Mouse (Mus musculus): ENCODE data around the gene Cygb. TPM values are rescaled to one million over a fixed set of nuclear protein-coding genes. Genes with fewer than 3 reads are reported as not detected.

Cygb gene
- polyA plus RNA-seq, 1 experiment, result 3.4 TPM

- Histone ChIP-seq H3K4me3 (replicated peaks; ENCODE audit: control insufficient read depth, low read depth, low read length) (peak overlapping the region; percentile 12), H3K27ac (ENCODE audit: control insufficient read depth, insufficient read depth, low read depth, low read length, poor library complexity) (no peak overlapping the region), H3K4me1 (ENCODE audit: control insufficient read depth, insufficient read depth, low read length) (peaks cover 2% of the 10 kb centered on the region; the same call in 1 of the 2 replicates)
- WGBS, result 16% methylated on average over 7 of the region's 7 CpGs
- no peak for TF ChIP-seq POLR2A (IDR thresholded peaks at IDR 0.05; ENCODE audit: borderline replicate concordance, control insufficient read depth, low read depth, low read length)
- no peak for TF ChIP-seq CTCF (IDR thresholded peaks at IDR 0.05; ENCODE audit: control insufficient read depth, insufficient read depth, low read length)
Observed at GRCm38 (mm10) chr11:116672595-116672994, 18.5 kb upstream of the Cygb start.

DNA sequence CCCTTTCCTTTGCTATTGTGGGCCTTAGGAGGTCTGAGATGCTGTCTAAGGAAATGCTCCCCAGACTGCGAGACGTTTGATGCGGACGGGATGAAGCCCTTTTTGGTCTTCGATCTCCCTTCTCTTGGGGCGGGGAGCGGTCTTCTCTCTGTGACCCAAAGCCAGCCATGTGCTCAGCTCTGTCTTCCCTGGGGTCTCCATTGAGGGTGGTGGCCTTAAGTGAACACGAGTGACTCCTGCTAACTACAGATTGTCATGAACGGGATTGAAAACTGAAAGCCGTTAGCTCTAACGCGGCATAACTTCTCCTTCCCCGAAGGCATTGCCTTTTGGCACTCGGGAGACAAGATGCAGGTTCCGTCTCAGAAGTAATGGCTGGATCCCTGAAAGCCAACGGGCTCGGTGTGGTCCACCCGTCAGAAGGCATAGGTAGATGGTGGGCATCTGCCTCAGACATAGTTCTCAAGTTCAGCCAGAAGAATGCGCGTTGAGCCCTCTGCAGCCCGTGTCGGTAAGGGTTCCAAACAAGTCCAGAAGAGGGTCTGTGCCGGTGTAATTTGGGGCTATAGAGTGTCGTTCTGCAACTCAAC lies 17.8 kb upstream of the Cygb start:
- Histone ChIP-seq H3K4me1 (ENCODE audit: control insufficient read depth, insufficient read depth, low read length) (peaks cover 2% of the 10 kb centered on the region; the same call in 1 of the 2 replicates), H3K27ac (ENCODE audit: control insufficient read depth, insufficient read depth, low read depth, low read length, poor library complexity) (peak overlapping the region; percentile 27; the same call in 1 of the 2 replicates), H3K4me3 (replicated peaks; ENCODE audit: control insufficient read depth, low read depth, low read length) (peak overlapping the region; percentile 86)
- under 1% methylated on average over 24 of the region's 24 CpGs for WGBS
- no peak for TF ChIP-seq CTCF (IDR thresholded peaks at IDR 0.05; ENCODE audit: control insufficient read depth, insufficient read depth, low read length)
- no peak for TF ChIP-seq POLR2A (IDR thresholded peaks at IDR 0.05; ENCODE audit: borderline replicate concordance, control insufficient read depth, low read depth, low read length)

- peak; percentile 75; the same call in 1 of the 2 replicates for TF ChIP-seq POLR2A (IDR thresholded peaks at IDR 0.05; ENCODE audit: borderline replicate concordance, control insufficient read depth, low read depth, low read length)
- peak; percentile 70 for TF ChIP-seq CTCF (IDR thresholded peaks at IDR 0.05; ENCODE audit: control insufficient read depth, insufficient read depth, low read length)
- WGBS, result under 1% methylated on average over 45 of the region's 45 CpGs
- H3K27ac ChIP-seq (ENCODE audit: control insufficient read depth, insufficient read depth, low read depth, low read length, poor library complexity), result peak overlapping the region; percentile 27; the same call in 1 of the 2 replicates
- peaks cover 2% of the 10 kb centered on the region; the same call in 1 of the 2 replicates for H3K4me1 ChIP-seq (ENCODE audit: control insufficient read depth, insufficient read depth, low read length)
- peak overlapping the region; percentile 86 for H3K4me3 ChIP-seq (replicated peaks; ENCODE audit: control insufficient read depth, low read depth, low read length)
Observed at GRCm38 (mm10) chr11:116671112-116671844, 17.2 kb upstream of the Cygb start.

DNA sequence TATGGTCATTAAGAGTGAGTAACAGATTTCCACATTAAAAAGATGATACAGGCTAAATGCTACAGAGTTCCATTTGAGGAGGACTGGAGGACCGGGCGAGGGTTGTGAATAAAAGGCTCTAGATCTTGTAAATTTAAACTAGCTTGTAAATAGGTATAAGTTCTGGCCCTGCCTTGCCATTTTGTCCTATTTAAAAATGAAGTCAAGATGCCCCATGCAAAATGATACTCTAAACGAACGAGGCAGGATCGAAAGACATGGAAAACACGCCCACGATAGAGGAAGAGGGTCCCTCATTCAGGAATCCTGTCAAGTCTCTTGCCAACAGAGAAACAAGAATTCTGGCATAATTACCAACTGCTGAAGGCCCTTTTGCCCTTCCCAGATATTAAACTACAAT lies 16.3 kb upstream of the Cygb start:
- Histone ChIP-seq H3K4me3 (replicated peaks; ENCODE audit: control insufficient read depth, low read depth, low read length) (no peak overlapping the region), H3K4me1 (ENCODE audit: control insufficient read depth, insufficient read depth, low read length) (peaks cover 2% of the 10 kb centered on the region; the same call in 1 of the 2 replicates), H3K27ac (ENCODE audit: control insufficient read depth, insufficient read depth, low read depth, low read length, poor library complexity) (no peak overlapping the region)
- TF ChIP-seq CTCF (IDR thresholded peaks at IDR 0.05; ENCODE audit: control insufficient read depth, insufficient read depth, low read length) (no peak), POLR2A (IDR thresholded peaks at IDR 0.05; ENCODE audit: borderline replicate concordance, control insufficient read depth, low read depth, low read length) (no peak)
- WGBS, result 84% methylated on average over 7 of the region's 7 CpGs

DNA sequence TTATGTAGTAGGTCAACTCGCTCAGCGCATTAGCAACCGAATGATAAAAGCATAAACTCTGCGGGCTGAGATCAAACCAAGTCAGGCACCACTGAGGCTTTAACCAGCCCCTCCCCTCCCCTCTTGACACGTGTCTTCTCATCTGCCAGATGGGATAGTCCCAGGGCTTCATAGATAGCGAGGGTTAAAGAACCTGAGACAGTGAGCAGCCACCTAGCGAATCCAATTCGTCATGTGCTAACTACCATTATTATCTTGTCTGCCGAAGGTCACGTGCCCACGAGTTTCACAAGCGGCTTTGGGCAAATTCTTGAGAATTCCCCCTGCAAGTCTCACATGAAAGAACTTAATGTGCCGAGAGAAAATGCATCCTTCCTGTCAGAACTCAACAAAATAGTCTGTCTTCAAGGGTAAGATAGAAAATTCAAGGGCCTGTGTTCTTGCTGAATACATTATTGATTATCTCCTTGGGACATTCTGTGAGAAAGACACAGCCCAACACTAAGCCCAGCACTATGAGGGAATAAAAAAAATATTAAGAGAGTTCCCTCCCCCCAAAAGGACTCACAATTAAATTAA lies 15.8 kb upstream of the Cygb start:
- 71% methylated on average over 13 of the region's 13 CpGs for WGBS
- H3K27ac ChIP-seq (ENCODE audit: control insufficient read depth, insufficient read depth, low read depth, low read length, poor library complexity), result no peak overlapping the region
- TF ChIP-seq CTCF (IDR thresholded peaks at IDR 0.05; ENCODE audit: control insufficient read depth, insufficient read depth, low read length) (no peak), POLR2A (IDR thresholded peaks at IDR 0.05; ENCODE audit: borderline replicate concordance, control insufficient read depth, low read depth, low read length) (no peak)
- peaks cover 2% of the 10 kb centered on the region; the same call in 1 of the 2 replicates for H3K4me1 ChIP-seq (ENCODE audit: control insufficient read depth, insufficient read depth, low read length)
- no peak overlapping the region for H3K4me3 ChIP-seq (replicated peaks; ENCODE audit: control insufficient read depth, low read depth, low read length)

- WGBS, result 83% methylated on average over 5 of the region's 5 CpGs
- no peak overlapping the region for H3K27ac ChIP-seq (ENCODE audit: control insufficient read depth, insufficient read depth, low read depth, low read length, poor library complexity)
- H3K4me1 ChIP-seq (ENCODE audit: control insufficient read depth, insufficient read depth, low read length), result peaks cover 2% of the 10 kb centered on the region; the same call in 1 of the 2 replicates
- no peak overlapping the region for H3K4me3 ChIP-seq (replicated peaks; ENCODE audit: control insufficient read depth, low read depth, low read length)
- TF ChIP-seq POLR2A (IDR thresholded peaks at IDR 0.05; ENCODE audit: borderline replicate concordance, control insufficient read depth, low read depth, low read length) (no peak), CTCF (IDR thresholded peaks at IDR 0.05; ENCODE audit: control insufficient read depth, insufficient read depth, low read length) (no peak)
Observed at GRCm38 (mm10) chr11:116669316-116669715, 15.2 kb upstream of the Cygb start.

DNA sequence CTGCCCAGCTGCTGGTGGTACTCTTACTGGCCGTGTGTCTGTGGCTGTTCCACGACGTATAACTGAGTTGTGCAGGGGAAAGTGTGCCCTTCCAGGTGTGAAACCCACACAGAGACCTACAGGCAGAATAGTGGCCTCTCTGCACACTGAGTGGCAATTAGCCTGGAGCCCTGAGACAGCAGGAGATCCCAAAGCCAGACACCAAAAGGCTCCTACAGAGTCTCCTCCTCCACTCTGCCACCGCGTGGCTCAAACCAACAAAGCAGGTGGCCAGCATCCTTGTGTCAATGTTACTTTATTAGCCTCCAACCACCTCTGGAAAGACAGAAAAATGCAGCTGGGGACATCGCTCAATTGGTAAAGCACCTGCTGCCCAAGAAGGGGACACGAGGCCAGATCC lies 14.7 kb upstream of the Cygb start:
- Histone ChIP-seq H3K27ac (ENCODE audit: control insufficient read depth, insufficient read depth, low read depth, low read length, poor library complexity) (no peak overlapping the region), H3K4me1 (ENCODE audit: control insufficient read depth, insufficient read depth, low read length) (peaks cover 2% of the 10 kb centered on the region; the same call in 1 of the 2 replicates), H3K4me3 (replicated peaks; ENCODE audit: control insufficient read depth, low read depth, low read length) (no peak overlapping the region)
- 81% methylated on average over 7 of the region's 7 CpGs for WGBS
- no peak for TF ChIP-seq POLR2A (IDR thresholded peaks at IDR 0.05; ENCODE audit: borderline replicate concordance, control insufficient read depth, low read depth, low read length)
- no peak for TF ChIP-seq CTCF (IDR thresholded peaks at IDR 0.05; ENCODE audit: control insufficient read depth, insufficient read depth, low read length)

DNA sequence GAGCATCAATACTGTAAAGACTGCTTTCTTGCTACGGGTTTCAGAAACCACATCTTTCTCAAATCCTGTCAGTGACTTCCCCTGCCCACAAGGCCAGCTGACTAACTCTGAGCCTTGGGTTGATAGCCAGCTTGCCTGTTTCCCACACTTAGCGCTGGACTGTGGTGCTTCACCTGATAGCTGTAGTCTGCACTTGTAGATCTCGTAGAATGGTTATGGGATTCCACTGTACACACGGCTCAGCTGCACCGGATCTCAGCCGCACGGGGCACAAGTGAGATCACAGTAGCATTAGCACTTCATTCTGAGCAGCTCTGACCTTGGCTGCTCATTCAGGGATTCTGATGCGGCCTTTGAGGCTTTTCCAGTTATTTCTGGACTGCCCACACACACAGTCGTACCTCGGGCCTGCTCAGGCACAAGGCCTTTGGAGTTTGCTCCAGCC lies 14.3 kb upstream of the Cygb start:
- H3K4me1 ChIP-seq (ENCODE audit: control insufficient read depth, insufficient read depth, low read length), result peaks cover 2% of the 10 kb centered on the region; the same call in 1 of the 2 replicates
- H3K4me3 ChIP-seq (replicated peaks; ENCODE audit: control insufficient read depth, low read depth, low read length), result no peak overlapping the region
- H3K27ac ChIP-seq (ENCODE audit: control insufficient read depth, insufficient read depth, low read depth, low read length, poor library complexity), result no peak overlapping the region
- WGBS, result 51% methylated on average over 10 of the region's 10 CpGs
- TF ChIP-seq CTCF (IDR thresholded peaks at IDR 0.05; ENCODE audit: control insufficient read depth, insufficient read depth, low read length) (no peak), POLR2A (IDR thresholded peaks at IDR 0.05; ENCODE audit: borderline replicate concordance, control insufficient read depth, low read depth, low read length) (no peak)

Data from bone marrow, adult 2 months (tissue).